Mouse (Mus musculus): ENCODE data around the gene Zcchc10.

DNA sequence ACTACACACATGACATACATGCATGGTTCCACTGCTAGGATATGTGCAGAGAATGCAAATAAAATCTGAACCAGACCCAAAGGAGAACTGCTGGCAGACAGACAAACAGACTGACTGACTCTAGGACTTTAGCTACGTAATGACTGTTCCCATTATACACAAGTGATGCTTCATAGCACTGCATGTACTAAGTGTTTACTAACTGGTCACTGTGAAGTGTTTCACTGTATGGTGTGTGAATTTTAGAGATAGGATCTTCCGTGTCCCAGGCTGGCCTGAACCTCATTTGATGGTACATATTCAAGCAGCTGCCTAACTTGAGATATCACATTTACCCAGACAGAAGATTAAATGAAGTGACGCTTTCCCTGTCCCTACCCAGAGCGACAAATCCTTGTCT, 46.1 kb upstream of the Zcchc10 start:
- no peak for TF ChIP-seq GATA1 (IDR thresholded peaks at IDR 0.05; ENCODE audit: low read length)
- no peak for TF ChIP-seq TAL1 (IDR thresholded peaks at IDR 0.05; ENCODE audit: low read length)

Data from erythroblast, embryonic 14.5 days (primary cell).